Mouse (Mus musculus) midbrain, embryonic 16.5 days (tissue): ENCODE measurements around the gene Ets1. TPM values are rescaled to one million over a fixed set of nuclear protein-coding genes. Genes with fewer than 3 reads are reported as not detected.

Experiments used
- ATAC-seq: fragments of 200-750 bp; cut with Nextera tagmentation; 2 replicates; pipeline ENCODE4 v1.8.0; 2017; ENCODE audit warnings: moderate TSS enrichment
- H3K27ac ChIP-seq: fragments of 300-500 bp; sonication (generic); 2 replicates; pipeline ENCODE4 v1.5.1; 2014; ENCODE audit warnings: mild to moderate bottlenecking, low read length, mixed read lengths
- H3K27me3 ChIP-seq: fragments of 300-500 bp; sonication (generic); 2 replicates; pipeline ENCODE4 v1.6.1; 2014; ENCODE audit warnings: low read depth, low read length, mixed read lengths; ENCODE audit not compliant: control insufficient read depth, insufficient read depth
- H3K36me3 ChIP-seq: fragments of 300-500 bp; sonication (generic); 2 replicates; pipeline ENCODE4 v1.6.1; 2014; ENCODE audit warnings: mild to moderate bottlenecking, low read length, moderate library complexity, mixed read lengths; ENCODE audit not compliant: control insufficient read depth, insufficient read depth
- H3K4me1 ChIP-seq: fragments of 300-500 bp; sonication (generic); 2 replicates; pipeline ENCODE4 v1.6.1; 2014; ENCODE audit warnings: mild to moderate bottlenecking, low read length, mixed read lengths; ENCODE audit not compliant: control insufficient read depth, insufficient read depth
- H3K4me2 ChIP-seq: fragments of 300-500 bp; sonication (generic); 2 replicates; pipeline ENCODE4 v1.6.1; 2014; ENCODE audit warnings: mild to moderate bottlenecking, low read length, mixed read lengths
- H3K4me3 ChIP-seq: fragments of 300-500 bp; sonication (generic); 2 replicates; pipeline ENCODE4 v1.5.1; 2014; ENCODE audit warnings: low read depth, mild to moderate bottlenecking, low read length, moderate library complexity, mixed read lengths
- H3K9ac ChIP-seq: fragments of 300-500 bp; sonication (generic); 2 replicates; pipeline ENCODE4 v1.6.1; 2014; ENCODE audit warnings: low read depth, low read length, mixed read lengths
- H3K9me3 ChIP-seq: fragments of 300-500 bp; sonication (generic); replicated peaks from 2 replicates; pipeline ENCODE4 v1.6.1; 2014; ENCODE audit warnings: mild to moderate bottlenecking, low read length, mixed read lengths; ENCODE audit not compliant: control insufficient read depth, poor library complexity, severe bottlenecking
- WGBS: fragments of 180-500 bp; shearing (Covaris S2); extraction: QIAGEN DNeasy Blood & Tissue Kit; methylation state at CpG from one replicate; pipeline ENCODE4 v1.1.7; 2014; 5-methylcytosine and 5-hydroxymethylcytosine counted together
- polyA plus RNA-seq: library from polyadenylated mRNA; unstranded; fragments of >200 nt; fragmentation: Nextera tagmentation; extraction: Ambion mirVana; gene quantifications from 2 replicates; pipeline ENCODE4 v1.2.1, GENCODE M21; 2015

Ets1 gene
- 17.5 and 19.3 TPM in 2 replicates for polyA plus RNA-seq

- no peaks in the 10 kb centered on the region for H3K9me3 ChIP-seq
- no peak within 1 kb of the TSS; the same call in 1 of the 2 replicates for H3K4me3 ChIP-seq
- H3K4me1 ChIP-seq = peaks cover 4% of the 10 kb centered on the region
- 2% methylated on average over 10 of the region's 10 CpGs for WGBS
- no peaks in the 10 kb centered on the region for H3K36me3 ChIP-seq
- no peak for ATAC-seq
- H3K27me3 ChIP-seq = peaks cover 12% of the 10 kb centered on the region
- no peak within 1 kb of the TSS for H3K27ac ChIP-seq
- H3K9ac ChIP-seq = no peak within 1 kb of the TSS
- peak within 1 kb of the TSS; percentile 31; the same call in 1 of the 2 replicates for H3K4me2 ChIP-seq
These were observed at the start of gene Ets1 for GRCm38 (mm10) chr9:32635627-32636385. Gene Ets1, plus strand, starts transcription at chr9:32636221.

- H3K36me3 ChIP-seq = no peaks in the 10 kb centered on the region
- ATAC-seq = peak; percentile 69; the same call in 1 of the 2 replicates
- no peak overlapping the region for H3K27ac ChIP-seq
- H3K4me2 ChIP-seq = no peak overlapping the region
- no peaks in the 10 kb centered on the region for H3K9me3 ChIP-seq
- H3K9ac ChIP-seq = no peak overlapping the region
- peaks cover 8% of the 10 kb centered on the region; the same call in 1 of the 2 replicates for H3K4me1 ChIP-seq
- H3K27me3 ChIP-seq = peaks cover 6% of the 10 kb centered on the region; the same call in 1 of the 2 replicates
- H3K4me3 ChIP-seq = no peak overlapping the region
- WGBS = 9% methylated on average over 8 of the region's 8 CpGs
These were observed 46.1 kb upstream of the Ets1 start for GRCm38 (mm10) chr9:32589900-32590299.

- peak; percentile 37; the same call in 1 of the 2 replicates for ATAC-seq
- H3K9me3 ChIP-seq = no peaks in the 10 kb centered on the region
- WGBS = 36% methylated on average over 5 of the region's 5 CpGs
- 0 out of 2 replicates have a peak overlapping the region, but pooled peaks have one; percentile 18 for H3K9ac ChIP-seq
- H3K4me1 ChIP-seq = peaks cover 8% of the 10 kb centered on the region; the same call in 1 of the 2 replicates
- peaks cover 6% of the 10 kb centered on the region; the same call in 1 of the 2 replicates for H3K27me3 ChIP-seq
- no peak overlapping the region for H3K4me2 ChIP-seq
- no peak overlapping the region for H3K4me3 ChIP-seq
- no peak overlapping the region for H3K27ac ChIP-seq
- H3K36me3 ChIP-seq = no peaks in the 10 kb centered on the region
These were observed 45.5 kb upstream of the Ets1 start for GRCm38 (mm10) chr9:32590571-32590970.

- H3K36me3 ChIP-seq = no peaks in the 10 kb centered on the region
- H3K27me3 ChIP-seq = peaks cover 6% of the 10 kb centered on the region
- peaks cover 8% of the 10 kb centered on the region for H3K4me1 ChIP-seq
- H3K4me3 ChIP-seq = no peak overlapping the region
- H3K27ac ChIP-seq = peak overlapping the region; percentile 3; the same call in 1 of the 2 replicates
- H3K4me2 ChIP-seq = 0 out of 2 replicates have a peak overlapping the region, but pooled peaks have one; percentile 7
- no peaks in the 10 kb centered on the region for H3K9me3 ChIP-seq
- peak; percentile 74 for ATAC-seq
- H3K9ac ChIP-seq = no peak overlapping the region
- WGBS = 7% methylated on average over 14 of the region's 14 CpGs
These were observed 44.1 kb upstream of the Ets1 start for GRCm38 (mm10) chr9:32591732-32592582.

GRCm38 (mm10) chr9:32592583-32592890 is 43.5 kb upstream of the Ets1 start:
- WGBS = 14% methylated on average over 2 of the region's 2 CpGs
- peak overlapping the region; percentile 3; the same call in 1 of the 2 replicates for H3K27ac ChIP-seq

GRCm38 (mm10) chr9:32593816-32594215 is 42.2 kb upstream of the Ets1 start:
- no peak for ATAC-seq
- H3K4me2 ChIP-seq = no peak overlapping the region
- WGBS = 6% methylated on average over 1 of the region's 1 CpGs

More at GRCm38 (mm10) chr9:32592583-32592890, 43.5 kb upstream of the Ets1 start:
- Histone ChIP-seq H3K9ac (no peak overlapping the region), H3K9me3 (no peaks in the 10 kb centered on the region), H3K4me2 (no peak overlapping the region), H3K27me3 (peaks cover 6% of the 10 kb centered on the region), H3K4me3 (no peak overlapping the region), H3K4me1 (peaks cover 8% of the 10 kb centered on the region), H3K36me3 (no peaks in the 10 kb centered on the region)
- ATAC-seq = no peak

GRCm38 (mm10) chr9:32594346-32594745 is 41.7 kb upstream of the Ets1 start:
- Histone ChIP-seq H3K9me3 (no peaks in the 10 kb centered on the region), H3K4me2 (no peak overlapping the region), H3K4me3 (no peak overlapping the region), H3K36me3 (no peaks in the 10 kb centered on the region), H3K9ac (no peak overlapping the region), H3K4me1 (peaks cover 8% of the 10 kb centered on the region), H3K27ac (no peak overlapping the region), H3K27me3 (peaks cover 5% of the 10 kb centered on the region)
- 46% methylated on average over 4 of the region's 4 CpGs for WGBS
- no peak for ATAC-seq

More at GRCm38 (mm10) chr9:32593816-32594215, 42.2 kb upstream of the Ets1 start:
- no peak overlapping the region for H3K4me3 ChIP-seq
- no peak overlapping the region for H3K9ac ChIP-seq
- H3K9me3 ChIP-seq = no peaks in the 10 kb centered on the region
- H3K27me3 ChIP-seq = peaks cover 6% of the 10 kb centered on the region
- no peak overlapping the region for H3K27ac ChIP-seq
- H3K4me1 ChIP-seq = peaks cover 8% of the 10 kb centered on the region
- H3K36me3 ChIP-seq = no peaks in the 10 kb centered on the region

GRCm38 (mm10) chr9:32595076-32595820 is 40.8 kb upstream of the Ets1 start:
- Histone ChIP-seq H3K4me2 (no peak overlapping the region), H3K9me3 (no peaks in the 10 kb centered on the region)

More at GRCm38 (mm10) chr9:32595076-32595820, 40.8 kb upstream of the Ets1 start:
- H3K4me3 ChIP-seq = no peak overlapping the region
- H3K27me3 ChIP-seq = peaks cover 3% of the 10 kb centered on the region
- H3K36me3 ChIP-seq = no peaks in the 10 kb centered on the region
- H3K9ac ChIP-seq = no peak overlapping the region
- no peak for ATAC-seq
- H3K4me1 ChIP-seq = peaks cover 6% of the 10 kb centered on the region
- no peak overlapping the region for H3K27ac ChIP-seq
- WGBS = 44% methylated on average over 7 of the region's 7 CpGs
